Mouse (Mus musculus): ENCODE measurements around the gene Golga2. TPM values are rescaled to one million over a fixed set of nuclear protein-coding genes. Genes with fewer than 3 reads are reported as not detected.
A peak's percentile ranks its signal among the peaks of the same experiment; 100 is the strongest.

Golga2 gene
- polyA plus RNA-seq, 1 experiment from 2014 or later, result 19.7 TPM

- ATAC-seq, result no peak
- 84% methylated on average over 11 of the region's 11 CpGs for WGBS
- Histone ChIP-seq H3K4me1 (replicated peaks) (peaks cover 14% of the 10 kb centered on the region), H3K4me3 (replicated peaks) (no peak overlapping the region), H3K36me3 (peaks cover 34% of the 10 kb centered on the region), H3K27me3 (replicated peaks) (no peaks in the 10 kb centered on the region), H3K4me2 (replicated peaks) (no peak overlapping the region), H3K9me3 (no peaks in the 10 kb centered on the region), H3K9ac (no peak overlapping the region), H3K27ac (no peak overlapping the region)
Measured at GRCm38 (mm10) chr2:32256273-32256672, 30.9 kb upstream of the Golga2 start.

- peak overlapping the region; percentile 92 for H3K4me3 ChIP-seq (replicated peaks)
- ATAC-seq, result peak; percentile 56; the same call in 1 of the 2 replicates
- WGBS, result 40% methylated on average over 6 of the region's 6 CpGs
- peak overlapping the region; percentile 87 for H3K9ac ChIP-seq
- H3K36me3 ChIP-seq, result peaks cover 24% of the 10 kb centered on the region
- H3K9me3 ChIP-seq, result no peaks in the 10 kb centered on the region
- no peaks in the 10 kb centered on the region for H3K27me3 ChIP-seq (replicated peaks)
- H3K4me2 ChIP-seq (replicated peaks), result peak overlapping the region; percentile 81
- peaks cover 14% of the 10 kb centered on the region for H3K4me1 ChIP-seq (replicated peaks)
- H3K27ac ChIP-seq, result peak overlapping the region; percentile 81; the same call in 1 of the 2 replicates
Measured at GRCm38 (mm10) chr2:32258887-32259533, 28.2 kb upstream of the Golga2 start.

- Histone ChIP-seq H3K4me2 (replicated peaks) (peak within 1 kb of the TSS; percentile 81), H3K27ac (peak within 1 kb of the TSS; percentile 81), H3K36me3 (peaks cover 20% of the 10 kb centered on the region), H3K4me3 (replicated peaks) (peak within 1 kb of the TSS; percentile 92), H3K9me3 (no peaks in the 10 kb centered on the region), H3K9ac (peak within 1 kb of the TSS; percentile 87), H3K27me3 (replicated peaks) (no peaks in the 10 kb centered on the region), H3K4me1 (replicated peaks) (peaks cover 14% of the 10 kb centered on the region)
- 1% methylated on average over 59 of the region's 59 CpGs for WGBS
- ATAC-seq, result peak; percentile 96
Measured at GRCm38 (mm10) chr2:32259657-32260417, 27.3 kb upstream of the Golga2 start, which contains the start of gene Uck1. Uck1 (minus strand) TSS chr2:32260159.

- H3K4me1 ChIP-seq (replicated peaks), result peaks cover 14% of the 10 kb centered on the region
- H3K36me3 ChIP-seq, result peaks cover 20% of the 10 kb centered on the region
- no peak overlapping the region for H3K4me3 ChIP-seq (replicated peaks)
- WGBS, result 42% methylated on average over 4 of the region's 4 CpGs
- no peak overlapping the region for H3K9ac ChIP-seq
- no peaks in the 10 kb centered on the region for H3K9me3 ChIP-seq
- H3K4me2 ChIP-seq (replicated peaks), result no peak overlapping the region
- H3K27me3 ChIP-seq (replicated peaks), result no peaks in the 10 kb centered on the region
- ATAC-seq, result no peak
- H3K27ac ChIP-seq, result 0 out of 2 replicates have a peak overlapping the region, but pooled peaks have one; percentile 42
Measured at GRCm38 (mm10) chr2:32260635-32261034, 26.5 kb upstream of the Golga2 start.

- WGBS, result 57% methylated on average over 3 of the region's 3 CpGs
- Histone ChIP-seq H3K9me3 (no peaks in the 10 kb centered on the region), H3K4me3 (replicated peaks) (no peak overlapping the region), H3K4me2 (replicated peaks) (no peak overlapping the region), H3K27me3 (replicated peaks) (no peaks in the 10 kb centered on the region), H3K9ac (no peak overlapping the region), H3K27ac (no peak overlapping the region), H3K4me1 (replicated peaks) (no peaks in the 10 kb centered on the region), H3K36me3 (peaks cover 23% of the 10 kb centered on the region)
- ATAC-seq, result no peak
Measured at GRCm38 (mm10) chr2:32275823-32276222, 11.4 kb upstream of the Golga2 start.

GRCm38 (mm10) chr2:32282289-32282688, 4.9 kb upstream of the Golga2 start:
- Histone ChIP-seq H3K36me3 (peaks cover 28% of the 10 kb centered on the region), H3K4me3 (replicated peaks) (no peak overlapping the region)
- WGBS, result 86% methylated on average over 2 of the region's 2 CpGs

GRCm38 (mm10) chr2:32282727-32283126, 4.5 kb upstream of the Golga2 start:
- Histone ChIP-seq H3K27ac (no peak overlapping the region), H3K9ac (no peak overlapping the region), H3K4me3 (replicated peaks) (no peak overlapping the region), H3K27me3 (replicated peaks) (no peaks in the 10 kb centered on the region), H3K9me3 (no peaks in the 10 kb centered on the region), H3K4me2 (replicated peaks) (no peak overlapping the region), H3K36me3 (peaks cover 25% of the 10 kb centered on the region), H3K4me1 (replicated peaks) (peaks cover 8% of the 10 kb centered on the region)
- 0 out of 2 replicates have a peak, but pooled peaks have one; percentile 16 for ATAC-seq
- 87% methylated on average over 1 of the region's 1 CpGs for WGBS

More at GRCm38 (mm10) chr2:32282289-32282688, 4.9 kb upstream of the Golga2 start:
- no peaks in the 10 kb centered on the region for H3K27me3 ChIP-seq (replicated peaks)
- H3K27ac ChIP-seq, result no peak overlapping the region
- H3K9ac ChIP-seq, result no peak overlapping the region
- H3K9me3 ChIP-seq, result no peaks in the 10 kb centered on the region
- H3K4me1 ChIP-seq (replicated peaks), result peaks cover 8% of the 10 kb centered on the region
- no peak overlapping the region for H3K4me2 ChIP-seq (replicated peaks)
- ATAC-seq, result no peak

- Histone ChIP-seq H3K4me3 (replicated peaks) (no peak overlapping the region), H3K9me3 (no peaks in the 10 kb centered on the region), H3K27me3 (replicated peaks) (no peaks in the 10 kb centered on the region), H3K4me2 (replicated peaks) (no peak overlapping the region), H3K4me1 (replicated peaks) (peaks cover 10% of the 10 kb centered on the region), H3K27ac (no peak overlapping the region), H3K9ac (no peak overlapping the region), H3K36me3 (peaks cover 22% of the 10 kb centered on the region)
- no peak for ATAC-seq
- WGBS, result 71% methylated on average over 3 of the region's 3 CpGs
Measured at GRCm38 (mm10) chr2:32283986-32284385, 3.2 kb upstream of the Golga2 start.

GRCm38 (mm10) chr2:32287923-32288367, 761 bp downstream of the Golga2 start, which contains the start of gene Swi5:
Swi5 (minus strand) TSS chr2:32288075.
- no peaks in the 10 kb centered on the region for H3K27me3 ChIP-seq (replicated peaks)
- WGBS, result 0% methylated on average over 40 of the region's 41 CpGs
- peak within 1 kb of the TSS; percentile 62 for H3K27ac ChIP-seq
- peaks cover 16% of the 10 kb centered on the region for H3K4me1 ChIP-seq (replicated peaks)
- peak; percentile 100 for ATAC-seq
- H3K4me2 ChIP-seq (replicated peaks), result peak within 1 kb of the TSS; percentile 80
- H3K36me3 ChIP-seq, result no peaks in the 10 kb centered on the region; the same call in 1 of the 2 replicates
- peak within 1 kb of the TSS; percentile 81 for H3K9ac ChIP-seq
- no peaks in the 10 kb centered on the region for H3K9me3 ChIP-seq
- H3K4me3 ChIP-seq (replicated peaks), result peak within 1 kb of the TSS; percentile 79

GRCm38 (mm10) chr2:32288371-32288931, 1.3 kb downstream of the Golga2 start:
- ATAC-seq, result peak; percentile 77
- WGBS, result under 1% methylated on average over 29 of the region's 29 CpGs
- no peaks in the 10 kb centered on the region for H3K9me3 ChIP-seq
- no peaks in the 10 kb centered on the region; the same call in 1 of the 2 replicates for H3K36me3 ChIP-seq
- no peaks in the 10 kb centered on the region for H3K27me3 ChIP-seq (replicated peaks)
- peak overlapping the region; percentile 74 for H3K9ac ChIP-seq
- H3K4me2 ChIP-seq (replicated peaks), result peak overlapping the region; percentile 77
- peak overlapping the region; percentile 79 for H3K4me3 ChIP-seq (replicated peaks)
- peak overlapping the region; percentile 42 for H3K27ac ChIP-seq
- peaks cover 16% of the 10 kb centered on the region for H3K4me1 ChIP-seq (replicated peaks)

GRCm38 (mm10) chr2:32289578-32289977, 2.4 kb downstream of the Golga2 start:
- H3K36me3 ChIP-seq, result no peaks in the 10 kb centered on the region; the same call in 1 of the 2 replicates
- H3K27me3 ChIP-seq (replicated peaks), result no peaks in the 10 kb centered on the region
- H3K9me3 ChIP-seq, result no peaks in the 10 kb centered on the region
- no peak overlapping the region for H3K27ac ChIP-seq
- ATAC-seq, result no peak
- peaks cover 16% of the 10 kb centered on the region for H3K4me1 ChIP-seq (replicated peaks)
- peak overlapping the region; percentile 77 for H3K4me2 ChIP-seq (replicated peaks)
- H3K9ac ChIP-seq, result no peak overlapping the region
- peak overlapping the region; percentile 79; the same call in 1 of the 2 replicates for H3K4me3 ChIP-seq (replicated peaks)

- Histone ChIP-seq H3K4me1 (replicated peaks) (peaks cover 2% of the 10 kb centered on the region; the same call in 1 of the 2 replicates), H3K27ac (no peak overlapping the region), H3K4me3 (replicated peaks) (no peak overlapping the region), H3K36me3 (peaks cover 25% of the 10 kb centered on the region), H3K27me3 (replicated peaks) (no peaks in the 10 kb centered on the region), H3K9ac (no peak overlapping the region), H3K4me2 (replicated peaks) (no peak overlapping the region), H3K9me3 (no peaks in the 10 kb centered on the region)
- 87% methylated on average over 8 of the region's 8 CpGs for WGBS
- ATAC-seq, result no peak
Measured at GRCm38 (mm10) chr2:32294348-32294747, 7.2 kb downstream of the Golga2 start.
